Mouse (Mus musculus): ENCODE measurements around the gene Evx1.
"Not testable (repeated sequence)": the region's sequence is repeated elsewhere in the genome, so short reads cannot be mapped to it uniquely, and the experiment has no call there.

Gene Evx1

GRCm38 (mm10) chr6:52321826-52322315 is 8.6 kb downstream of the Evx1 start:
- DNase-seq: no peak

GRCm38 (mm10) chr6:52322721-52323215 is 9.5 kb downstream of the Evx1 start:
- DNase-seq: no peak

GRCm38 (mm10) chr6:52323292-52323691 is 10.0 kb downstream of the Evx1 start:
- no peak for DNase-seq

GRCm38 (mm10) chr6:52324061-52324460 is 10.8 kb downstream of the Evx1 start:
- no peak for DNase-seq

GRCm38 (mm10) chr6:52346816-52347215 is 33.5 kb downstream of the Evx1 start:
- DNase-seq: not testable (repeated sequence)

GRCm38 (mm10) chr6:52366021-52366420 is 52.7 kb downstream of the Evx1 start:
- no peak for DNase-seq

GRCm38 (mm10) chr6:52366533-52366932 is 53.2 kb downstream of the Evx1 start:
- DNase-seq: no peak

- DNase-seq: no peak
These were observed 53.8 kb downstream of the Evx1 start for GRCm38 (mm10) chr6:52367067-52367466.

All from kidney, postnatal 25 days (tissue).